Mouse (Mus musculus) urinary bladder, postnatal 25 days (tissue): Measurements from ENCODE around the gene Naif1.

Source experiments
- DNase-seq: peaks from one replicate; pipeline ENCODE4 v3.0.0; 2022; ENCODE audit warnings: low spot score

Naif1 gene

DNA sequence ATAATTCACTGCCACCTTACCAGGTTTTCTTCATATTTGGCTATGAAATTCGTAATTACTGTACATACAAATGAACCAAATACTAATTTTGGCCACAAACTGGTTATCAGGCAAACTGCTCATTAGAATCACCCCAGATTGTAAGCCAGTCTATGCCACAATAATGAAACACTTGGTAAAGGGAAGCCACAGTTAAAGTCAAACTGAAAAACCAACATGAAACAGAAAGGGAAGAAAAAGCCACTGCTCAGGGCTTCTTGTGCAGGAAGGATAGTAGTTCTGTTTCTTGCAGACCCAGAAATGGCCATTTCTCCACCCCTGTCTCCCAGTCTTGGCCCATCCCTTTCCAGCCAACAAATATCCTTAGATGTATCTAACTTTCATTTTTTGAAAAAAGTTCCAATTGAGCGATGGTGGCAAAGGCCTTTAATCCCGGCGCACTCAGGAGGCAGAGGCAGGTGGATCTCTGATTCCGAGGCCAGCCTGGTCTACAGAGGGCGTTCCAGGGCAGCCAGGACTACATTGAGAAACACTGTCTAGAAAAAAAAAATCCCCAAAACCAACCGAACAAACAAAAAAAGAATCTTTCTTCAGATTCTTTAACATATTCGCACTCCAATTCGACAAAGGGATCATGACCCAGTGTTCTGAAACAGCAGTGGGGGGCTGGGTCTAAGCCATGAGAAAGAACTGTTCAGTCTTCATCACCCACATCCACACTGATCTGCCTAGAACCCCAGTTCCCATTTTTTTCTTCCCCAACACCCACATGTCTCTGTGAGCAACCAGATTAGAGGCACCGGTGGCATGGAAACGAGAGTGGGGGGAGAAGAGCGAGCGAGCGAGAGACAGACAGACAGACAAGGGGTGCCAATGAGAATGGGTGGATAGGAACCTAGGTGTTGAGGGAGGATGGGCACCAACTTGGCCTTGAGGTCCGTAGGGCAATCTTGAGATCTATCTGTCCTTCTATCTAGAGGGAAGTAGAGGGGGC, at the start of gene Naif1:
Naif1 (plus strand) TSS at position 697 of the 994 bp plus-strand sequence.
- no peak for DNase-seq

DNA sequence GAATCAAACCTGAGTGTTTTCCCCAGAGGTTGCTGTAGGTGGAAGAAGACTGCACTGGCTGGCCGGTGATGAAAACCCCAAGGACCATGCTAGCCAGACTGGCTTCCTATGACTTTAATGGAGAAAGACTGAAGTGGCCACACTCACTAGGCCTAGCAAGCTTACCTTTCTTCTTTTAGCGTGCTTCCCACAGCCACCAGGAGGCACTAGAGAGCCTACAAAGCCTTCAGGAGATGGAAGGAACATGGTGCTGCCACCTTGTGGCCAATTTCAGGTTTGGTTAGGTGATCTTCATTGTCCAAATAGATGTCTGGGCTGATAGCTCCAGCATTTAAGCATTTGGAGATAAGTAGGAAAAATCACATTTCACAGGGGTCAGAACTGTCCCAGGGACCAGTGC, 45.6 kb upstream of the Naif1 start:
- DNase-seq = peak; percentile 97

DNA sequence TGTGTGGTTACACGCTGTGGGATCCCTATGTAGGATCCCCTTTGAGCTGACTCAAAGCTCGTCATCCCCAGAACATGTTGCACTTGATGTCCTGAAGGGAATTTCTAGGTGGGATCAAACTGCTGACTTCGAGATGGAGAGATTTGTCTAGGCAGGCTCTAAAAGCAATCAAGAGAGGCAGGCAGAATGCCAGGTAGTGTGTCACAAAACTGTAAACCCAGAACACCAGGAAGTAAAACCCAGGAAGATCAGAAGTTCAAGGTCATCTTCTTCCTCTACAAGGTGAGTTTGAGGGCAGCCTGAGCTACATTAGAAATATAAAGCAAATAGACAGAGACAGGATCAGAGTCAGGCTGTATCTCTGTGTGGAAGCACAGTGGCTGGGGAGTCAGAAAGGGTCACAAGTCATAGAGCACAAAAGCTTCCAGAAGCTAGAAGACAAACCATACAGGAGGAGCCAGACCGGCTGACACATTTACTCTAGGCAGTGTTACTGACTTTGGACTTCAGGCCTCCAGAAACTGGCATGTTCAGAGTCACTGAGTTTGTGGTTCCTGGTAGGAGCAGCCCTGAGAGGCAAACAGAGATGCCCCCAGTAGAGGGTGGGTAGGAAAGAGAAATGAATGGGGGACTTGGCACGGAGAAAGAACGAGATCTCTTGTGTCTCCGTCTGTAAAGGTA, 43.0 kb upstream of the Naif1 start:
- no peak for DNase-seq

GRCm38 (mm10) chr2:32408429-32409424, 41.5 kb upstream of the Naif1 start:
- no peak for DNase-seq

- DNase-seq = no peak
Observed at GRCm38 (mm10) chr2:32411407-32411806, 38.9 kb upstream of the Naif1 start.

GRCm38 (mm10) chr2:32412742-32413531, 37.3 kb upstream of the Naif1 start:
- DNase-seq = no peak

- DNase-seq = no peak
Observed at GRCm38 (mm10) chr2:32413936-32414335, 36.3 kb upstream of the Naif1 start.

DNA sequence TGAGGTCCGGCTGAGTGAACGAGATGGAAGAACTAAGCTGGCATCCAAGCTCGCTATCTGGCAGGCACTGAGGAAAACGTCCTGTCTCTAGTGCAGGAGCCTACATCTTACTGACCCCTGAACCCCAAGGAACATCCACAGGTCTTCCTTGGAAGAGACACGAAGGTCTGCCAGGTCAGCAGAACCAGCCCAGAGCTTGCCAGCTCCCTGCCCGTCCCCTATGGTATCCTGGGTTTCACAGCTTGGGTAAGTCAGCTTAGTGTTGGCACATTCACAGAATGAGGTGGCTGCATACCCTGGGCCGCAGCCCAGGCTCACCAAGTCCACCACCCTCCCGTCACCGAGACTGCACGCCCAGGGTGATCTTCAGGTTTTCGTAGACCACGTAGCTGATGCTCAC, 34.5 kb upstream of the Naif1 start:
- no peak for DNase-seq

GRCm38 (mm10) chr2:32416556-32416955, 33.7 kb upstream of the Naif1 start:
- no peak for DNase-seq

- DNase-seq = no peak
Observed at GRCm38 (mm10) chr2:32417486-32417885, 32.8 kb upstream of the Naif1 start.

- DNase-seq = no peak
Observed at GRCm38 (mm10) chr2:32418430-32419151, 31.7 kb upstream of the Naif1 start.

GRCm38 (mm10) chr2:32419359-32419758, 30.9 kb upstream of the Naif1 start:
- DNase-seq = no peak

GRCm38 (mm10) chr2:32420066-32420608, 30.1 kb upstream of the Naif1 start:
- no peak for DNase-seq

GRCm38 (mm10) chr2:32420647-32421046, 29.6 kb upstream of the Naif1 start:
- DNase-seq = no peak

- DNase-seq = no peak
Observed at GRCm38 (mm10) chr2:32421851-32422251, 28.4 kb upstream of the Naif1 start.

DNA sequence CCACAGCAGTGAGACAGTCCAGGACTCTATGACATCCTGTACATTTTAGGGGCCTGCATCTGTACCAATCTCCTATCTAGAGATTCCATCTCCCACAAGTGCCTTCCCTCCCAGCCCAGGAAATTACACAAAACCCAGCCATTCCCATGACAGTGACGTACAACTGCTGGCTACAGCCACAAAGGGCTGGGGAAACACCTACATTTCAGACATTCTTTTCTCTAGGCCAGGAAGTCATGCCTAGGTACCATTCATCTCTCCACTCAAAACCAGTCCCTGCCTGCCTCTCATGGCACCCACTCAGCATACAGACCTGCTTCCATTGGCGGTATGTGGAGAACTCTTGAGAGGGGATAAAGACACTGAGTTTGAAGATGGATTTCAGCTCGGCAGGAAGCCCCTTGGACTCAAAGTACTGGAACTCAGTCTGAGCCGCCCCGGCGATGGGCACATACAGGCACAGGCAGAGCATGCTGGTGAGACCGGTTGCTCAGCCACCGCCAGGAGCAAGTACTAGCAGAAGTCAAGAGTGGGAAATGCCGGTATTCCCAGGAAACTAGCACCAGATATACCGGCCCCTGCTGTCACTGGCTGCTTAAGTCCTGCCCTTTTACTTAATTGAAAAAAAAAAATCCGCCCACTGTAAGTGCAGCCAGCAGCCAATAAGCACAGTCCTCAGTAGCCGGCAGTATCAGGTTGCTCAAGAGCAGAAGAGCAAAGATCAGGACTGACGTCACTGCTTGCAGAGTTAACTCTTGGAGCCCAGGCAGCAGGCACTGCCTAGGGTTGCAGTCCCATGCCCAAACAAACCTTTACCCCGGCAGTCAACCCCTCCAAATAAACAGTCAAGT, 26.6 kb upstream of the Naif1 start:
- peak; percentile 60 for DNase-seq

DNA sequence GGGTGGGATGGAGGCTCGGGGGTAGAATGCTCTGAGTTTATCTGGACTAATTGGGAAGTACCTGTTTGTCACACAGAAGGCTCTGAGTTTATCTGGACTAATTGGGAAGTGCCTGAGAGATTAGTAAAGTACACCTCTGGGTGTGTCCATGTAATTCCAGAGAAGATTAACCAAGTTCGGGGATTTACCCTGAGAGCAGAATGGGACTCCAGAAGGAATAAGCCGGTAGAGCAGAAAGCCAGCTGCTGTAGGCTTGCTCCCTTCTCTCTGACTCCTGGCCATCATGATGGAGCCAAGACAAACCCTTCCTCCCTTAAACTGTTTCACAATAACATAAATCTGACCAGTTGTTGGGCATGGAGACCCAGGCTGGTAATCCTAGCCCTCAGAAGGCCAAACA, 25.5 kb upstream of the Naif1 start:
- DNase-seq = no peak

- DNase-seq = no peak
Observed at GRCm38 (mm10) chr2:32425568-32425967, 24.7 kb upstream of the Naif1 start.

GRCm38 (mm10) chr2:32426141-32426540, 24.1 kb upstream of the Naif1 start:
- no peak for DNase-seq
